Mouse (Mus musculus) gastrocnemius, postnatal 25 days (tissue): ENCODE data around the gene Gpx3. TPM values are rescaled to one million over a fixed set of nuclear protein-coding genes. Genes with fewer than 3 reads are reported as not detected.
A peak's percentile ranks its signal among the peaks of the same experiment; 100 is the strongest.
"Not testable (repeated sequence)": the region's sequence is repeated elsewhere in the genome, so short reads cannot be mapped to it uniquely, and the experiment has no call there.

Experiments
- DNase-seq: peaks from one replicate; pipeline ENCODE4 v3.0.0; 2022
- total RNA-seq, 2 experiments: library from RNA; stranded (reverse); gene quantifications; 1 replicate in 1 of 2; 2 replicates in 1 of 2; pipeline ENCODE4 v1.2.3; 2021

Gene Gpx3
- total RNA-seq, 2 experiments from 2014 or later, result 26.5 to 56.8 TPM

DNA sequence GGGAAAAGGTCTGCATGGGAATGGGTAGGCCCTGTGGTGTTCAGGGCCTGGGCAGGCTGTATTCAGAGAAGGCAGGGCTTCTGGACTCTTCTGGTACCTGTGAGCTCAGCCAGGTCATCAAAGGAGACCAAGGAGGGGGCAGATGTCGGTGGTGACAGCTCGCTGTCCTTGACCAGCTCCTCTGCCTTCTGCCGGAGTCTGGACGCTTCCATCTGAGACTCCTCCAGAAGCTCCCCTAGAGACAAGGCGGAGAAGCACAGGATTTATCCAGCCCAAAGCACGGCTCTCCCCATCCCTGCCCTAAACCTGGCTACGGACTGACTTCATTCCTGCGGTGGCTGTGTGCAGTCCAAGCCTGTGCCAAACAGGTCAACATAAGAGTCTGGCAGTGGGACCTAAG, 37.2 kb downstream of the Gpx3 start:
- DNase-seq, result no peak

- DNase-seq, result no peak
Observed at GRCm38 (mm10) chr11:54940056-54940455, 37.8 kb downstream of the Gpx3 start.

- no peak for DNase-seq
Observed at GRCm38 (mm10) chr11:54944702-54945101, 42.4 kb downstream of the Gpx3 start.

DNA sequence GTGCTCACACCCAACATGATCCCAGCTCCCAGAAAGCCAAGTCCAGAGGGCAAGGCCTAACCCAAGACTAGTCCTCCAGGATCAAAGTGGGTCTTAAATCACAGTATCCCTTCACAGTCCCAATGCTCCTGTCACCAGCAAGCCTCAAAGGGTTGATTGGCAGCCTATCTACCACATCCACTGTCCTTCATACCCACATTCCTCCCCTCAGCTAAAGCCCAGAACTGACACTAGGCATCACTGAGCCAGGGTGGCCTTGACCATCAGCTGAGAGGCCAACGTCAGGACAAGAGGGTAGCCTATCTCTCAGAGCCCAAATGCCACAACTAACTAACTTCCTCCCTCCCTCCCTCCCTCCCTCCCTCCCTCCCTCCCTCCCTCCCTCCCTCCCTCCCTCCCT, 47.5 kb downstream of the Gpx3 start:
- no peak for DNase-seq

- no peak for DNase-seq
Observed at GRCm38 (mm10) chr11:54950684-54951083, 48.4 kb downstream of the Gpx3 start.

DNA sequence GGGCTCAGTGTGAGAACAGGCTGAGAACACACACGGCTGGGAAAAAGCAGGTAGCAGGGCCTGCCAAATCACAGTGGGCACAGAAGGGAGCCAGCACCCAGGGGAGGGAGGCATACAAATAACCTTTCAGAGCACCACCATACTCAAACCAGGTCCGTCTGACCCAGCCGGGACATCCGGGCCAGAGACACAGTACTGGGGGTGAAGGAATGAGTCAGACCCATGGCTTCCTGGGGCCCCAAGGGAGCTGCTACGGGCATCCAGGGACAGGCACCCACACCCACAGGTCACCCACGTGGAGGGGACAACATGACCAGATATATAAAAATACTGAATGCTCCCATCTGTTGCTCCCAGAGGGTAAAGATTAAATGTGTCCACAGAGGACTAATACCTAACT, 50.4 kb downstream of the Gpx3 start:
- no peak for DNase-seq

DNA sequence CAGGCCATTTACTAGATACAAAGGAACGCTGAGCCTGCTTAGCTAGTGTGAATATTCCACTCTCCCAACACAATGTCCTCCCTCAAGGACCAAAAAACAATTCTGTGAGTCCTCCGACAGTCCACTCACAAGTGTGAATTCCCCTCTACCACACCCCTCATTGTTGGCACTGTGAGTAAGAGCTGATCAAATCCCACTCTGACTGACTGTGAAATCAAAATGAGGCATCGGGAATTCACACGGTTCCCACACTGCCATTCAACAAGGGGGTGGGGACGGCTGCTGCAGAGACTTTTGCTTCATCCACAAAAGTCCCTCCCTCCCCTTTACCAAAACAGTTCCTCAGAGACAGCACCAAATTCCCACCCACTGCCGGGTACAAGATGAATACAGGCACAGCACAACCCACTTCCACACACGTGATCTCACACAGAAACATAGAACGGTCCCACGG, 51.8 kb downstream of the Gpx3 start:
- DNase-seq, result no peak

- no peak for DNase-seq
Observed at GRCm38 (mm10) chr11:54954716-54955115, 52.5 kb downstream of the Gpx3 start.

GRCm38 (mm10) chr11:54955400-54955734, 53.1 kb downstream of the Gpx3 start:
- DNase-seq, result not testable (repeated sequence)

- DNase-seq, result peak; percentile 98
Observed at GRCm38 (mm10) chr11:54955735-54956480, 53.7 kb downstream of the Gpx3 start.

GRCm38 (mm10) chr11:54956912-54957311, 54.7 kb downstream of the Gpx3 start:
- DNase-seq, result no peak

DNA sequence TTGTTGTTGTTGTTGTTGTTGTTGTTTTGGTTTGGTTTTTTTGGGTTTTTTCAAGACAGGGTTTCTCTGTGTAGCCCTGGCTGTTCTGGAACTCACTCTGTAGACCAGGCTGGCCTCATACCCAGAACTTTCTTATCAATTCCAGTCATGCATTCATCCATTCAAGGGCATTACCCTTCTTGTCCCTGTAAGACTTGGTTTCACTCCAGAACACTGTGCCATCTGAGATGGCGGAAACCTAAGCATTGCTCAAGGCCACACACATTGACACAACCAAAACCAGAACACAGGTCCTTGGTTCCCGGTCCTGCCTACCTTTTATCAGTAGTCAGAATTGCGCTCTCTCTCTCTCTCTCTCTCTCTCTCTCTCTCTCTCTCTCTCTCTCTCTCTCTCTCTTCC, 55.5 kb downstream of the Gpx3 start:
- DNase-seq, result not testable (repeated sequence)

DNA sequence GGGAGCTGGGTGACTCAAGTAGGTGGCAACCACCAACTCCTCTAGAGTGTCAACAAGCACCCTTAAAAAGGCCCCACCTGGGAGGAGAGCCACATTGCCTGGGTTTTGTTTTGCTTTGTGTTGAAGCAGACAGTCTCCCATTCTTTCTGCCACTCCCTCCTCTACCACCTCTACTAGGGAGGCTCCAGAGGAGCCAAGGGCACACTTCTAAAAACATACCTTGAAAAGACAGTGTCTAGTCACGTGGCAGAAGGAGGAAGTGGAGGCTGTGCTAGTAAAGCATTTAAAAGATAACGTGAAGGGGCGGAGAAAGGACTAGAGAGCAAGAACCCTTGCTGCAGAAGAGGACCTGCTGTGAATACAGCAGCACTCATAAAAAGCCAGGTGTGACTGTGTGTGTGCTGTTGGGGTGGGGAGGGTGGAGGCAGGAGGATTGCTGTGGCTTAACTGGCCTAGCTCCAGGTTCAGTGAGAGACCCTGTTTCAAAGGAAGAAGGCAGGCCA, 56.4 kb downstream of the Gpx3 start:
- DNase-seq, result no peak

Other genes starting within 250 kb of the Gpx3 start
- 10 to 100 TPM; 13.8 to 14.3 TPM for gene Cdc42se2, start 114.8 kb upstream of the Gpx3 start, total RNA-seq
- 10 to 100 TPM; 14.4 to 15.3 TPM for gene Lyrm7, start 41.5 kb upstream of the Gpx3 start, total RNA-seq
- 100 to 1,000 TPM; 181 to 192 TPM for gene Hint1, start 36.1 kb upstream of the Gpx3 start, total RNA-seq
- 10 to 100 TPM; 27.6 to 31.9 TPM for gene Tnip1, start 60.5 kb downstream of the Gpx3 start, total RNA-seq
- gene Anxa6, start 131.0 kb downstream of the Gpx3 start, total RNA-seq, result 100 to 1,000 TPM; 180 to 209 TPM
- gene Ccdc69, start 175.7 kb downstream of the Gpx3 start, total RNA-seq, result 1 to 10 TPM; 5.9 to 6.2 TPM
- gene Gm2a, start 195.7 kb downstream of the Gpx3 start, total RNA-seq, result 1 to 10 TPM; 5.4 to 8.7 TPM
- not detected for gene Slc36a3, start 249.3 kb downstream of the Gpx3 start, total RNA-seq